Mouse (Mus musculus) urinary bladder, postnatal 4 days (tissue): Measurements from ENCODE around the gene Naglu.
A peak's percentile ranks its signal among the peaks of the same experiment; 100 is the strongest.

ENCODE experiments used
- DNase-seq, 2 experiments: peaks; one replicate each; pipeline ENCODE4 v3.0.0; 2021 to 2022; ENCODE audit warnings: low spot score in 2 of 2

The Naglu gene

DNA sequence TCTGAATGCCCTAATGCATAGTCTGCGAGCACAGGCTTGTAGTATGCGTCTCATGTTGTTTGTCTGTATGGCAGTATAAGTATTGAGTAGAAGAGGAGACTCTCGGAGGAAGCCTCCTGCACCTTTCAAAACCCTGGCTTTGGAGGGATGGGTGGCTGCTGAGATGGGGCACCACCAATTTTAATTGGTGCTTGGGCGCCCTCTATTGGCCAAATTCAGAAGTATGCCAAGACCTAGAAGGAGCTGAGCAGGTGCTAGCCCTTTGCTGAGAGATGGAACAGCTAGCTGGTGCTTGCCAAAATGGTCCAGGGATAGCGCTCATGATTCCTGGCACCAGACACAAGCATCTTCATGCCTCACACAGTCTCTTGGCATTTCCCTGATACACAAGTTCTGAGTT lies 12.0 kb upstream of the Naglu start:
- DNase-seq = peak; percentile 77 to 89

DNA sequence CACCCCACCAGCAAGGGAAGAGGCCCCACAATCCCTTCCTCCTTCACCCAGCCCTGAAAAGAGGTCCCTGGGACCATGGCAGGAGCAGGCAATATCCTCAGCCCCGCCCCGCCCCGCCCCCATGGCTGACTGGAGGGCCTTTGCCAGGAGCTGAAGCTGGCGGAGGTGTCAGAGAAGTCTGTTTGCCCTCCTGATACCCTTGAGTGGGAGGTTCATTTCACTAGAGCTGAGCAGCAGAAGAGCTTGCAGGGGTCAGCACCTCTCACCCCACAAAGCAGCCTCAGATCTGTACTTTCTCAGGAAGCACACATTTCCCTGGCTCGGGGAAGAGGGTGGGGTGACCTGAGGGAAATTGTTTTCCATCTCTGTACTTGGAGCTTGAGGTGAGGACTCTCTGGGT lies 11.1 kb upstream of the Naglu start:
- no peak for DNase-seq

DNA sequence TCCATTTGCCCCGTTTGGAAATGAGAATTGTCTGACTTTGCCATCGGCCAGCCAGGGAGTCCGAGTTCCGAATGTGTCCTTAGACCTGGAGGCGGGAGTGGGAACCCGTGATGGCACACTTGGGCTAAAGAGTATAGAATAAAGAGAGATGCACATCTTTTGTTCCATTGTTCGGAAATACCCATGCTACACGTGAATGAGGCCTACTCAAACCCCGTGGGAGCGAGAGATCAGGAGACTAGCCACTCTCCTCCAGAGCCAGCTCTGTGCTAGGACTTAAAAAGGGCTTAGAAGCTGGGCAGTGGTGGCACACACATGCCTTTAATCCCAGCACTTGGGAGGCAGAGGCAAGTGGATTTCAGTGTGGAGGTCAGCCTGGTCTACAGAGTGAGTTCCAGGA lies 10.3 kb upstream of the Naglu start:
- no peak for DNase-seq

DNA sequence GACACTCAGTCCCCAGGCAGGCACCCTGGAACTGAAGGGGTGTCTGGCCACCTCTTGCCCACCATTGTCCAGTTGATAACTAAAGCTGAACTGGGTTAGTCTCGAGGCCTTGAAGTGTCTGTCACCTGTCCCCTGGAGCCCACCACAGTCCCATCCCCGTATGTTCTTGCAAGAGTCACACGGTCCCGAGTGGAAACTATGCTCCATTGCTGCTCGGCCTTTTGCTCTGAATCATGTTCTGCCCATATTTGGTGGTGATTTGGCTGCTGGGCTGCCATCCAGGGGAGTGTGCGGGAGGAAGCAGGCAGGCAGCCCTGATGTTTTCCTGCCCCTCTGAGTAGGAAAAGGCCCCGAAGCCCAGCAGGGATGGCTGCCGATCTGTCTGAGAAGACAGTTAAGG lies 9.7 kb upstream of the Naglu start:
- peak; percentile 73 to 80 for DNase-seq

DNA sequence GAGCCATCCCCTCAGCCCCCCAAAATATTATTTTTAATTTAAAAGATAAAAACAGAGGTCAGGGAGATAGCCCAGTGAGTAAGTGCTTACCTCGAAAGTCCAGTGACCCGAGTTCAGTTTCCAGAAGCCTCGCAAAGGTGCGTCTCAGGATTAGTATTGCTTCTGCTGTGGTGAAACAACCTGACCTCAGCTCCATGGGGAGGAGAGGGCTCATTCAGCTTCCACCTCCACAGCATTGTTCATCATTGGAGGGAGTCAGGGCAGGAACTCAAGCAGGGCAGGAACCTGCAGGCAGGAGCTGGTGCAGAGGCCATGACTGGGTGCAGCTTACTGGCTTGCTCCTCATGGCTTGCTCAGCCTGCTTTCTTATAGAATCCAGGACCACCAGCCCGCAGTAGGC lies 8.8 kb upstream of the Naglu start:
- DNase-seq = no peak

DNA sequence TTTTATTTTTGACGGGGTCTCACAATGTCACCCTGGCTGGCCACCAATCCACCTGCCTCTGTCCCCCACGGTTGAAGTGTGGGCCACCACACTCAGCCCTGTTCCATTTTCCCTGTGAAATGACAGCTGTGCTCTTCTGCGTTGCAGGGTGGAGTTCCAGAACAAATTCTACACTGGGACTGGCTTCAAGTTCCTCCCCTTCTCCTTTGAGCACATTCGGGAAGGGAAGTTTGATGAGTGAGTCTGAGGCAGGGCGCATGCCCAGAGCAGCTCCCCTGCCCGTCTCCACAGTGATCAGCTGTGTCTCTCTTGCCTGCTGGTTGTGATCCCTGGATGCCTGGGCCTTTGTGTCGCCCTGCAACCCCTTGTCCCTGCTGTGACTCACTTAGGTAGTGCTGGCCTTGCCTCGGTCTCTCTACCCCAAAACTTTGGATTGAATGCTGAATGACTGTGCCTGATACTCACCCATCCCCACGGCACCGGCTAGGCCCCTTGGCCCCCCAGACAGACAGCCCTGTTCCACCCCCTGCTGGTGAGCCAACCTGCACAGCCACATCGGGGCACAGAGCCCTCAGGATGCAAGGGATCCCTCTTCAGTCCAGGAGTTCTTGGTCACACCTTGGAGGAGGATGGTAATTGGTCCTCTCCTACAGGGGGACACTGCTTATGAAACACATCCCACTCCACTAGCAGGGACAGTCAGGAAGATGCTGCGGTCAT lies 7.5 kb upstream of the Naglu start:
- DNase-seq = peak in 1 of 2 experiments; percentile 63

DNA sequence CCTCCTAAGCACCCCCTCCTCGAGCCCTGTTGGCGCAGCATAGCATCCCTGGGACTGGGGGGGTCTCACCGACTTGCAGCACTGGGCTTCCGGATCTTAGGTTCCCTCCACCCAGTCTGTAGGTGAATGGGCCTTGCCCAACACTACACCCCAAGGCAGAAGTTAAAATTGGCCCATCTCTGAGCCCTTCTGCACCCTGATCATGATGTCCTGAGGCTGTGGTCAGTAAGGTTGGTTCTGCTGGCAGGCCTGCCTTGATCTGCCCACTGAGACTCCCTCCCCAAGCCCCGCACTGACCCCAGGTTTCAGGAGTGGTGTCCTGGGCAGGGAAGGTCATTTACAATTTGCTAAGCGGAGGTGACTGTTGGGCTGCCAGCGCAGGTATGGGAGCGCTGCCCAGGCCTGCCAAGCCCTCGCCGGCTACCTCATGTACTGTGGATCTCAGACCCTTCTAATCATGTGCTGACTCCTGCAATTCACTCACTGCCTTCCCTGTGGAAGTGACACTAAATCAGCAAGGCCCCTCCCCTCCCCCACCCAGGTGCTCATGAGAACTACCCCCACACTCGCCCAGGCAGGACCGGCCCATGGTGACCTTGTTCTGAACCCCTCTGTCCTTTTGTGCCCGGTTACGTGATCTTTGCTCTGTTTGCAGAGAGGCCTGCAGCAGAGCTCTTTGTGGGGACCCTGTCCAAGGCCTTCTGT lies 6.7 kb upstream of the Naglu start:
- DNase-seq = no peak

DNA sequence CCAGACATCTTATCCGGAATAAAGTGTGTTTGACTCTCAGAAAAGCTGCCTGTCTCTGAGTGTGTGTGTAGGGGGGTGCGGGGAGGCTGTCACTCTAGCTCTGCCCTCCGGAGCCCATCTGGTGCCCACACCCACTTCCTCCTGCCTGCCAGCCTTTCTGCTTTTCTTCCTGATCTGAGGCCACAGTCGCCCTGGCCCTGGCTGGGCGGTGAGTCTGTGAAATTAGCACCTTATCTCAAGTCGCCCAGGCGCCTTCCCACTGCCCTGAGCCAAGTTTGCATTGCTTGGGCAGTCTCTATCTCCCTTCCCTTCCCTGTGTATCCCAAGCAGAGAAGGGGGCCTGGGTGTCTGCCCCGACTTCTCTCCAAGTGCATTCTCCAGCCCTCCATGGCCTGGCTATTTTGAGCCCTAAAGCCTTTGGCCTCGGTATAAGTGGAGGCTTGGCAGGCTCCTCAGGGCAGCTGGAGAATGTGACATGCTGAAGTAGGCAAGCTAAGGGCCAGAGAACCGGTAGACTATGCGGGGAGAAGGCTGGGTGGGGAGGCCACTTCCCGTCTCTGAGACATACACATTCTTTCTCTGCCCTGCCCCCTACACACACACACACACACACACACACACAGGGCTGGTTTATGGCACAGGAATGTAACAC lies 6.0 kb upstream of the Naglu start:
- DNase-seq = peak in 1 of 2 experiments; percentile 73

DNA sequence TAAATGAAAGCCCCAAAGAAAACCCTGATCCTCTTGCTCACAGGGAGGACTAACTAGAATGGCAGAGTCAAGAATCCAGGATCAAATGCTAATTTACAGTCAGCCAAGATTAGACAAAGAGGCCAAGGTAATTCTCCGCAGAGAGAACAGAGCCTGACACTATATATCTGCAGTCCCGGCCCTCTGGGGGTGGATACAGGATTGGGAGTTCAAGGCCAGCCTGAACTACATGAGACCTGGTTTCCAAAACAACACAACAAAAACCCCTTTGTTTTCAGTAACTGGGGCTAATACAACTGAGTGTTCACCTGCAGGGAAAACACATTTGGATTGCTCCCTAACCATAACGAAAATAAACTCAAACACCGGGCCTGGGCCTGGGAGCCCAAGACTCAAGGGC lies 5.3 kb upstream of the Naglu start:
- no peak for DNase-seq

DNA sequence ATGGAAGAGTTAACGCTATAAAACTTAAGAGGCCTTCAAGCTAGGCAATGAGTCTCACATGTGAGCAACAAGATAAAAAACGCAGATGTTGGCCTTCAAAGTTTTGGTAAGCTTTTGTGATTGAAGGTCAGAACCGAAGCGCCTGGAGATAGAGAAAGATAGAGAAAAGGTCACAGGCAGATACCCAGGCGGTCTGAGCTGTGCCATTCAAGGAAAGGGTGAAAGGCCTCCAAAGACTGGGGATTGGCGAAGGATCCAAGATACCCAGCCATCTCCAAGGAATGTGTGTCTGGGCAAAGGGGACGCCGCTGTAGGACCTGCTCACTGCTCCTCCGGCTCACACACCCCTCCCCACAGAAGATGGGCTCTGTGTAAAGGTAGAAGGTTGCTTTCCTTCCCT lies 4.8 kb upstream of the Naglu start:
- no peak for DNase-seq

DNA sequence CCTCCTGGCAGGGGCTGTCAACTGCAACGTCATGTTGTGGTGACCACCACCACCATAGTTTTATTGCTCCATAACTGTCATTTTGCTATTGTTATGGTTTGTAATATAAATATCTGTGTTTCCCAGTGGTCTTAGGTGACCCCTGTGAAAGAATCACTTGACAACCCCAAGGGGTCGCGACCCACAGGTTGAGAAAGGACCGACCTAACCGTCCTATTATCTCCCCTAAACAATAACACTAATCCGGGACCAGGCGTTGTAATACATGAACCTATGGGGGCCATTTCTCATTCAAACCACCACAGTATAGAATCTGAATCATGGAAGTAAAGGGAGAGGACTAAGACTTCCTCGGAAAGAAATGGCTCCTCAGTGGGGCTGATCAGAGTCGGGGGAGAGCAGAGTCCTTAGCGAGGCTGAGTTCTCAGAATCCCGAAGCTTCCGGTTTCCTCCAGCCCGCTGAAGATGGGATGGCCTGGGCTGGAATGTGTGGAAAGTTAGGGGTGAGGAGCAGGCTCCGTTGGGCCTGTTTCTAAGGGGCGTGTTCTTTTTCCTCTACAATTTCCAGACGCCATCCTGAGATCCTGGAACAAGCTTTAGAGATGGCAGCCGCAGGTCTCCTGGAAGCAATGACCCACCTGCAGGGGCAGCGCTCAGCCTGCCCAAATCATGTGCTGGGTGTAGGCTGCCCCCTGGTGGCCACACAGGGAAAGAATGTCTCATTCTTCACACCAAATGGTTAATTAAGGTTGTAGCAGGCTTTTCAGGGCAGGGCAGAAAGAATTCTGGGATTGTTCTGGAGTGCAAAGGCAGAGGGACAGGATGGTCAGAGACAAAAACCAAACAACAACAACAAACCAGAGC lies 3.0 kb upstream of the Naglu start:
- peak; percentile 78 to 89 for DNase-seq

DNA sequence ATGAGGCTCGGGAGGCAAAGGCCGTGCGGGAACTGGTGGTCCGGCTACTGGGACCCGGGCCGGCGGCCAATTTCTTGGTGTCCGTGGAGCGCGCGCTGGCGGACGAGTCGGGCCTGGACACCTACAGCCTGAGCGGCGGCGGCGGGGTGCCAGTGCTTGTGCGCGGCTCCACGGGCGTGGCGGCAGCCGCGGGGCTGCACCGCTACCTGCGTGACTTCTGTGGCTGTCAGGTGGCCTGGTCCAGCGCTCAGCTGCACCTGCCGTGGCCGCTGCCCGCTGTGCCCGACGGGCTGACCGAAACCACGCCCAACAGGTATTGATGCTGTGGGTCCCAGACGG lies 346 bp downstream of the Naglu start:
- DNase-seq = no peak

DNA sequence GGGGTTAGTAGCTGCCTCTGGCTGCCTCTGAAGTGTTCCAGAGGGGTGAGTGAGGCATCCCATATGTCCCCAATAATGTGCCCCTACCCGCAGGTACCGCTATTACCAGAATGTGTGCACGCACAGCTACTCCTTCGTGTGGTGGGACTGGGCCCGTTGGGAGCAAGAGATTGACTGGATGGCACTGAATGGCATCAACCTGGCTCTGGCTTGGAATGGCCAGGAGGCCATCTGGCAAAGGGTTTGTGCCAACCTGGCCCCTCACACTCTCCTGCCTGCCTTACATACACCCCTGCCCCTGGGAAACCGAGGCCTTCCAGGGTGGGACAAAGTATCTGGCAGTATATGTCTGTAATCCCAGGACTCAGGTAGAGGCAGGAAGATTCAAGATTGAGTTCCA lies 1.2 kb downstream of the Naglu start:
- no peak for DNase-seq

DNA sequence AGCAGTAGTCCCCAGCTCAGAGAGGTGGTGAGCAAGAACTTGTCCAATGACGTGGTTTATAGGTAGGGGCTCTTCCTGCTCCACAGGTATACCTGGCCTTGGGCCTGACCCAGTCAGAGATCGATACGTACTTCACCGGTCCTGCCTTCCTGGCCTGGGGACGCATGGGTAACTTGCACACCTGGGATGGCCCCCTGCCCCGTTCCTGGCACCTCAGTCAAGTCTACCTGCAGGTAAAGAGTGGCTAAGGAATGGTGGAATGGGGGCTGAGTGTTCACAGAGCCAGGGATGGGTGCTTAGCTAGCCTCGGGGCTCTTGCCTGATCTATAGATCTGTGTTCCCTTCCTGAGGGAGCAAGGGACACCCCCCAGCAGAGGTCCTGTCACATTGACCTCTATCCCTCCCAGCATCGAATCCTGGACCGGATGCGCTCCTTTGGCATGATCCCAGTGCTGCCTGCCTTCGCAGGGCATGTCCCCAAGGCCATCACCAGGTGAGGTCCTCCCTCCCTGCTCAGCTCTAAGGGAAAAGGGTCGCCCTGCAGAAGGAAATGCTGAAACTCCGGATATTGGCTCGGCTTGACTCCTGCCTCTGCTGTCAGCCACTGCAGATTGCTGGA lies 2.1 kb downstream of the Naglu start:
- no peak for DNase-seq

DNA sequence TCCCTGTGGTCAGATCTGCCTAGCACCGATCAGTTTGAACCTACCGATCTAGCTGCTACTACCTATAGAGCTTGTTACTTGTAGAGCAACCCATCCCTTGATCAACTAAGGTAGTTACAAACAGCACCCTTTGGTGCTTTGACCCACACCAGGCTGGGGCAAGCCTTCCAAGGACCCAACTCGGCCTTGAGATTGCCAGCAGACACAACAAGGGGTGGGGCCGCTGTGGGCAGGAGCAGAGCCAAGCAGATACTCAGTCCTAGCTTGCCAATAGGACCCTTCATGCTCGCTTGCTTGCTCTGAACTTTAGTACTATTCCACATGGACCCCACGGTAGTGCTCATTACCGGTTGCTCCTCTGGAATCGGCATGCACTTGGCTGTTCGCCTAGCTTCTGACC lies 8.3 kb downstream of the Naglu start, which contains the start of gene Hsd17b1:
Gene Hsd17b1 (plus strand): TSS at position 291 of the 400 bp plus-strand sequence.
- DNase-seq = no peak

DNA sequence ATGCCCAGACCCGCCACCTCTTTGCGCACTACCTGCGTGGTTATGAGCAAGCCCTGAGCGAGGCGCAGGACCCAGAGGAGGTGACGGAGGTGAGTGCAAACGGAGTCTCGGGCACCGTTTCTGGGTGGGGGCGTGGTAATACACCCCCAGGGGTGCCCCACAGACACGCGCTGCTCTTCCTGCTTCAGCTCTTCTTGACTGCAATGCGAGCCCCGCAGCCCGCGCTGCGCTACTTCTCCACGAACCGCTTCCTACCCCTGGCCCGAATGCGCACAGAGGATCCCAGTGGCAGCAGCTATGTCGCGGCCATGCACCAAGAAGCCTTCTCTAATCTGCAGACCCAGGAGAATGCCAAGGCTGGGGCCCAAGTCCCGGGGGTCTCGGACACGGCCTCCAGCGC lies 9.9 kb downstream of the Naglu start:
- no peak for DNase-seq

DNA sequence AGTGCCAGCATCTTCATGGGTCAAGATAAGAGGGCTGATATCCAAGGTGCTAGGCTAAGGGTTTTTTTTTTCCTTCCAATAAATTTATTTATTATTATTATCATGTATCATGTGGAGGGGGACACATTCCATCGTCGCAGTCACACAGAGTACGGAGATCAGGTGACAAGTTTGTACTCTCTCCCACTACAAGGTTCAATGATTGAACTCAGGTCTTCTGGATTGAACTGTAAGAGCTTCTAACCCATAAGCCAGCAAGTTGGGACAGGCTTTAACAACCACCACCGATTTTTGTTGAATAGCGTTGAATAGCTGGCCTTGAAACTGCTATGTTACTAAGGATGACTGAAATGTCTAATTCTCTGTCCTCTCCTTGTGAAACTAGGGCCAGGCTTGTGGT lies 10.6 kb downstream of the Naglu start:
- DNase-seq = no peak

DNA sequence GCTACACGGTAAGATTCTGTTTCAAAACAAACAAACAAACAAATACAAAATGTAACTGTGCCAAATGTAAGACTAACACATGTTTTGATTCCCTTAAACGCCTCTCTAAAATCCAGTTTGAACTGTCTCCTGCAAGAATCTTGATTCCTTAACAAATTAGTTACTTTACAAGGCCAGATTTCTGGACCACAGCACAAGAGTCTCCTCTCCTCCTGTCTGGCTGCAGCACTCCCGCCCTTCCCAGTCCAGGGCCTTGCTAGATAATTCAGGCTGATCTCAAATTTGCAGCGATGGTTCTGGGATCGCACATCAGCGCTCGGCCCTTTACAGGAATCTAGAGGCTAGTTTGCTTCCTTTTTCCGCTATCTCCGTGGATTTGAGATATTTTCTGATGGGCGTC lies 11.8 kb downstream of the Naglu start:
- no peak for DNase-seq

DNA sequence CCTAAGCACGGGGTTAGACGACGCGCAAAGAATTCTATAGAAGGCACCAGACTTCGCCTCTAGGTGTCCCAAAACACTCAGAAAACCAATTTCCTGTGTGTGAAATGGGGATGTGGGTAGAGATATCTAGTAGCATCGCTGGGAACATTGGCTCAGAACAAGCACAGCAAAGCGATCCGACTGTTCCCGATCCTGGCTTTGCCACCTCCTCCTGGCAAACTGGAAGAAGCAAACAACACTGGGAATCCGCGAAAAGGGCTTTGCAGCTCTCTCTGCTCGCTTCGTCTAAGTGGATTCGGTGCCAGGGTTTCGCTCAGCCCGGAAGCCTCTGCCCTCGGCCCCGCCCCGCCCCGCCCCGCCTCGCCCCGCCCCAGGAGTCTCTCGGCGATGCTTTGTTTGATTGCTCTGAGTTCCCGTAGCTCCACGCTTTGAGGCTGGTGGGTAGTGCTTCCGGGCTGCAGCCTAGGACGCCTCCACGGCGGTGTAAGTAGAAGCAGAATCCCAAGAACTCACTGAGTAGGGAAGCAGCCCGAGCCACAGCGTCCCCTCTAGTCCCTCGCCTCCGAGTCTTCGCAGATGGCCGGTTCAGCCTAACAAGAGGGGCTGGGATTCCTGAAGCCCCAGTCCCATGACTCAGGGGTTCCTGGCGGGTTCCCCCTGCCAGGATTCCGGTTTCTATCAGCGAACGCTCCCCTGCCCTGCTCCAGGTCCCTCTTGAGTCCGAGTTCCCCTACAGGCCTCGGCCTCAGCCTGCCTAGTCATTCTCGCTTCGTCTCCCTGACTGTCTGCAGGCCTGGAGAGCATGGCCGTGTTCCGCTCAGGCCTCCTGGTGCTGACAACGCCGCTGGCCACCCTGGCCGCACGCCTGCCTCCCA lies 12.6 kb downstream of the Naglu start, which contains the start of gene Coasy:
Gene Coasy (plus strand): TSS at position 358 of the 875 bp plus-strand sequence.
- peak; percentile 79 to 81 for DNase-seq

DNA sequence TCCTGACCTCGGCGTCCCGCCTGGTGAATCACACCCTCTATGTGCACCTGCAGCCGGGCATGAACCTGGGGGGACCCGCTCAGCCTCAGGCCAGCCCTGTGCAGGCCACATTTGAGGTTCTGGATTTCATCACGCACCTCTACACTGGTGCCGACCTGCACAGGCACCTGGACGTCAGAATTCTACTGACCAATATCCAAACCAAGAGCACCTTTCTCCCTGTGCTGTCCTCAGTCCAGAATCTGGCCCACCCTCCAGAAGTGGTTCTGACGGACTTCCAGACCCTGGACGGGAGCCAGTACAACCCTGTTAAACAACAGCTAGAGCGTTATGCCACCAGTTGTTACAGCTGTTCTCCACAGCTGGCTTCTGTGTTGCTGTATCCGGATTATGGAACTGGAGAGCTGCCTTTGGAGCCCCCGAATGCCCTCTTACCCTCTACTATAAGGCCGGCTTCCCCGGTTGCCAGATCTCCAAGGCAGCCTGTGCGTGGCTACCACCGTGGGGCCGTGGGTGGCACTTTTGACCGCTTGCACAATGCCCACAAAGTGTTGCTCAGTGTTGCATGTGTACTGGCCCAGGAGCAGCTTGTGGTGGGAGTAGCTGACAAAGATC lies 13.4 kb downstream of the Naglu start:
- DNase-seq = peak in 1 of 2 experiments; percentile 45
